Mouse (Mus musculus) hematopoietic multipotent progenitor cell, adult 10-12 weeks (in vitro differentiated cells): ENCODE measurements around the gene Ppp2r5c. TPM values are rescaled to one million over a fixed set of nuclear protein-coding genes. Genes with fewer than 3 reads are reported as not detected.

Experiments used
- polyA plus RNA-seq: library from polyadenylated mRNA; stranded (reverse); fragments of >175 nt; gene quantifications from 2 replicates; pipeline ENCODE4 v1.2.3, GENCODE M21; 2012; ENCODE audit warnings: low replicate concordance

The Ppp2r5c gene
- 26.4 and 38.1 TPM in 2 replicates for polyA plus RNA-seq

GRCm38 (mm10) chr12:110446290-110447170, at the start of gene Ppp2r5c:
Ppp2r5c (plus strand) TSS chr12:110447120.

GRCm38 (mm10) chr12:110601241-110602218, 154.6 kb downstream of the Ppp2r5c start, which contains the start of gene Dync1h1:
Dync1h1 (plus strand) TSS chr12:110601452.

Other genes starting within 250 kb of the Ppp2r5c start
- not detected in 2 replicates for gene Dio3, start 168.1 kb upstream of the Ppp2r5c start, polyA plus RNA-seq
- 292 and 395 TPM in 2 replicates for gene Dync1h1, start 154.3 kb downstream of the Ppp2r5c start, polyA plus RNA-seq
- not detected in 2 replicates for gene 1700001K19Rik, start 235.5 kb downstream of the Ppp2r5c start, polyA plus RNA-seq